Mouse (Mus musculus) liver, embryonic 13.5 days (tissue): ENCODE data around the gene Tob1. TPM values are rescaled to one million over a fixed set of nuclear protein-coding genes. Genes with fewer than 3 reads are reported as not detected.
A peak's percentile ranks its signal among the peaks of the same experiment; 100 is the strongest.

Experiments used
- ATAC-seq: fragments of 200-750 bp; cut with Nextera tagmentation; 2 replicates; pipeline ENCODE4 v1.8.0; 2017; ENCODE audit warnings: low read depth, mild to moderate bottlenecking, moderate number of reproducible peaks, moderate library complexity
- DNase-seq: peaks from one replicate; pipeline ENCODE4 v3.0.0; 2022
- H3K27ac ChIP-seq: fragments of 300-500 bp; sonication (generic); 2 replicates; pipeline ENCODE4 v1.5.1; 2015; ENCODE audit warnings: moderate library complexity, mild to moderate bottlenecking, inconsistent platforms
- H3K27me3 ChIP-seq: fragments of 300-500 bp; sonication (generic); 2 replicates; pipeline ENCODE4 v1.6.1; 2015; ENCODE audit warnings: mild to moderate bottlenecking, inconsistent platforms
- H3K36me3 ChIP-seq: fragments of 300-500 bp; sonication (generic); 2 replicates; pipeline ENCODE4 v1.6.1; 2015; ENCODE audit warnings: mild to moderate bottlenecking, inconsistent platforms
- H3K4me1 ChIP-seq: fragments of 300-500 bp; sonication (generic); replicated peaks from 2 replicates; pipeline ENCODE4 v1.6.1; 2015; ENCODE audit warnings: inconsistent platforms
- H3K4me2 ChIP-seq: fragments of 300-500 bp; sonication (generic); 2 replicates; pipeline ENCODE4 v1.6.1; 2015; ENCODE audit warnings: inconsistent platforms, mild to moderate bottlenecking, moderate library complexity
- H3K4me3 ChIP-seq: fragments of 300-500 bp; sonication (generic); replicated peaks from 2 replicates; pipeline ENCODE4 v1.5.1; 2015; ENCODE audit warnings: mild to moderate bottlenecking, inconsistent platforms
- H3K9ac ChIP-seq: fragments of 300-500 bp; sonication (generic); 2 replicates; pipeline ENCODE4 v1.6.1; 2015; ENCODE audit warnings: mild to moderate bottlenecking, inconsistent platforms
- H3K9me3 ChIP-seq: fragments of 300-500 bp; sonication (generic); replicated peaks from 2 replicates; pipeline ENCODE4 v1.6.1; 2016; ENCODE audit warnings: inconsistent platforms
- WGBS: fragments of 180-500 bp; shearing (Covaris S2); methylation state at CpG from one replicate; pipeline ENCODE4 v1.1.7; 2015; ENCODE audit not compliant: insufficient replicate concordance; 5-methylcytosine and 5-hydroxymethylcytosine counted together
- polyA plus RNA-seq: library from polyadenylated mRNA; unstranded; fragments of >200 nt; fragmentation: Nextera tagmentation; extraction: Ambion mirVana; gene quantifications from 2 replicates; pipeline ENCODE4 v1.2.1, GENCODE M21; 2015

Tob1 gene
- polyA plus RNA-seq, 1 experiment from 2014 or later: 9.5 TPM

GRCm38 (mm10) chr11:94198405-94199146 lies 12.7 kb upstream of the Tob1 start:
- 61% methylated on average over 7 of the region's 7 CpGs for WGBS
- no peak for ATAC-seq
- H3K4me1 ChIP-seq: peaks cover 51% of the 10 kb centered on the region

DNA sequence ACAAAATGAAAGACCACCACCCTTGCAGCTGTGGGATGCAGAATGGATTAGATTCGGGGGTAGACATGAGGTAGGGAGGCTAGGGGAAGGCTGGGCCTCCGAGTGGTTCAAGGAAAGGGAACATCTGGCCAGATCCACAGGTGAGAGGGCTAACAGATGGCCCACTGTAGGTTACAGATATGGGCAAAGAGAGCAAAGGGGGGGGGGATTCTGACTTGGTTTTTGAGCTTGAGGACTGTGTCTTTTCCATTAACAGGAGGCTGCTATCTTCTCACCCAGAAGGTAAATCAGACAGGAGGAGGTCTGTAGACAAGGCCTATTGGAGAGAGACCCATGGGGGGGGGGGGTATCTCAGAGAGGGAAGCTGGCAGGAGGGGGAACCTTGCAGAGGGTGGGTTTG lies 11.5 kb upstream of the Tob1 start:
- WGBS: 29% methylated on average over 2 of the region's 2 CpGs
- no peak overlapping the region for H3K9ac ChIP-seq
- H3K27ac ChIP-seq: no peak overlapping the region
- DNase-seq: no peak
- peaks cover 7% of the 10 kb centered on the region; the same call in 1 of the 2 replicates for H3K27me3 ChIP-seq
- ATAC-seq: peak; percentile 58; the same call in 1 of the 2 replicates
- no peaks in the 10 kb centered on the region for H3K36me3 ChIP-seq
- H3K4me2 ChIP-seq: no peak overlapping the region
- no peak overlapping the region for H3K4me3 ChIP-seq
- H3K9me3 ChIP-seq: no peaks in the 10 kb centered on the region
- H3K4me1 ChIP-seq: peaks cover 51% of the 10 kb centered on the region

More at GRCm38 (mm10) chr11:94198405-94199146, 12.7 kb upstream of the Tob1 start:
- Histone ChIP-seq H3K27ac (no peak overlapping the region), H3K9ac (no peak overlapping the region), H3K27me3 (0 out of 2 replicates have a peak, but pooled peaks cover 7% of the 10 kb centered on the region), H3K4me3 (no peak overlapping the region), H3K4me2 (no peak overlapping the region), H3K9me3 (no peaks in the 10 kb centered on the region), H3K36me3 (no peaks in the 10 kb centered on the region)
- DNase-seq: no peak

DNA sequence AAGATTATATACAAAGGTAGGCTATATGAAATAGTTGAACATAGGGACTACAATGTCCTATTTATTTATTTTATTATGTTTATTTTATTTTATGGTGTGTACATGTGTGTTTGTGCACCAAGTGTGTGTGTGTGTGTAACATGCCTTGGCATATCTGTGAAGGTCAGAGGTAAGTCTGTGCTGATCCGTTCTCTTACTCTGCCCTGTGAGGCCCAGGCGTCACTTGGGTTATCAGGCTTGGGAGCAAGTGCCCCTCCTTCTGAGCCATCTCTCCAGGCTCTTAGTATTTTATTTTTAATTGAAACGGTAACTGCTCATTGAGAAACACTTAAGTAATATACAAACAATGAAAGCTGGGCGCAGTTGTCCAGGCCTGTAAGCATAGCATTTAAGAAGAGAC lies 10.8 kb upstream of the Tob1 start:
- H3K4me2 ChIP-seq: peak overlapping the region; percentile 10; the same call in 1 of the 2 replicates

DNA sequence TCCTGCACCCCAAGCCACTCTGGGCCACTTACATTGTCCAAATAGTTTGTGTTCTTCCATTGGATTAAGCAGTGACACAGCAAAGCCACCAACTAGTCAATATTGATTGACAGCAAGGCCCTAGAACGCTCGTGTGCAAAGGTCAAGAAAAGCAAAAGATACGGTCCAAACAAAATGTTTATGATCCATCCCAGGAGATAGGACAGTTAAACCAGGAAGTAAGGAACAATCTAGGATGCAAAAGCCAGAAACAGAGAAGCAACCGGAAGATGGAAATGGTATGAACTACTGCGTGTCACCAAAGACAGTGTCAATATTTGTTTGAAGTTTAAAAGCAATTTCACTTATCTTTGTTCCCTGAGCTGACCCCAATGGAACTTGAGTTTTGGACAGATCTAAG lies 9.1 kb upstream of the Tob1 start:
- Histone ChIP-seq H3K4me3 (no peak overlapping the region), H3K9ac (no peak overlapping the region), H3K27ac (peak overlapping the region; percentile 41; the same call in 1 of the 2 replicates), H3K4me2 (no peak overlapping the region), H3K36me3 (no peaks in the 10 kb centered on the region), H3K4me1 (peaks cover 46% of the 10 kb centered on the region), H3K27me3 (peaks cover 3% of the 10 kb centered on the region; the same call in 1 of the 2 replicates), H3K9me3 (no peaks in the 10 kb centered on the region)
- ATAC-seq (no peak), DNase-seq (no peak)
- WGBS: 63% methylated on average over 5 of the region's 5 CpGs

More for the DNA sequence above, 10.8 kb upstream of the Tob1 start:
- H3K27me3 ChIP-seq: peaks cover 7% of the 10 kb centered on the region; the same call in 1 of the 2 replicates
- WGBS: 36% methylated on average over 4 of the region's 4 CpGs
- no peak overlapping the region for H3K9ac ChIP-seq
- peaks cover 51% of the 10 kb centered on the region for H3K4me1 ChIP-seq
- peak; percentile 65 for ATAC-seq
- no peak overlapping the region for H3K4me3 ChIP-seq
- H3K36me3 ChIP-seq: no peaks in the 10 kb centered on the region
- DNase-seq: no peak
- peak overlapping the region; percentile 16 for H3K27ac ChIP-seq
- no peaks in the 10 kb centered on the region for H3K9me3 ChIP-seq

DNA sequence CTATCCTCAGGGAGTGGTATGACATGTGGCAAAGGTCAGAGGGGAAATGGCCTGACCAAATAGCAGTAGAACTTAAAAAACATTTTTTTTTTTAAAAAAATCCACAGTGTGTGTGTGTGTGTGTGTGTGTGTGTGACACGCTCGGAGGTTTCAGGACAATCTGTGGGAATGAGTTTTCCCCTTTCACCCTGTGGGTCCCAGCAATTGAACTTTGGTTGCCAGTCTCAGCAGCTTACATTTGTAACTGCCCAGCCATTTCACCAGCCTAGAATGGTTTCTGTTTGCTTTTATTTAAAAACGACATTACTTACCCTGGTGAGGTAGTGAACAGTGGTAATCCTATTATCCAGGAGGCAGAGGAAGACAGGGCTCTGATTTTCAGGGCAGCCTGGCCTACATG lies 8.2 kb upstream of the Tob1 start:
- Histone ChIP-seq H3K4me3 (no peak overlapping the region), H3K9ac (no peak overlapping the region), H3K4me2 (no peak overlapping the region), H3K27ac (no peak overlapping the region), H3K9me3 (no peaks in the 10 kb centered on the region), H3K4me1 (peaks cover 44% of the 10 kb centered on the region), H3K36me3 (no peaks in the 10 kb centered on the region), H3K27me3 (peaks cover 2% of the 10 kb centered on the region; the same call in 1 of the 2 replicates)
- no peak for DNase-seq
- 60% methylated on average over 3 of the region's 3 CpGs for WGBS
- no peak for ATAC-seq

GRCm38 (mm10) chr11:94206398-94207114 lies 4.7 kb upstream of the Tob1 start:
- H3K27me3 ChIP-seq: no peaks in the 10 kb centered on the region; the same call in 1 of the 2 replicates
- no peaks in the 10 kb centered on the region for H3K36me3 ChIP-seq
- H3K27ac ChIP-seq: no peak overlapping the region
- no peaks in the 10 kb centered on the region for H3K9me3 ChIP-seq
- no peak overlapping the region for H3K4me3 ChIP-seq
- no peak for ATAC-seq
- H3K4me1 ChIP-seq: peaks cover 25% of the 10 kb centered on the region
- no peak overlapping the region for H3K9ac ChIP-seq
- no peak overlapping the region for H3K4me2 ChIP-seq
- DNase-seq: no peak
- WGBS: 72% methylated on average over 10 of the region's 10 CpGs

- H3K9ac ChIP-seq: peak overlapping the region; percentile 0; the same call in 1 of the 2 replicates
- 51% methylated on average over 8 of the region's 8 CpGs for WGBS
- ATAC-seq: no peak
- H3K4me1 ChIP-seq: peaks cover 25% of the 10 kb centered on the region
- H3K4me3 ChIP-seq: peak overlapping the region; percentile 77
- peaks cover 5% of the 10 kb centered on the region for H3K36me3 ChIP-seq
- H3K27ac ChIP-seq: no peak overlapping the region
- H3K27me3 ChIP-seq: no peaks in the 10 kb centered on the region; the same call in 1 of the 2 replicates
- DNase-seq: no peak
- no peaks in the 10 kb centered on the region for H3K9me3 ChIP-seq
- H3K4me2 ChIP-seq: peak overlapping the region; percentile 100
Observed at GRCm38 (mm10) chr11:94208811-94209675, 2.2 kb upstream of the Tob1 start.

DNA sequence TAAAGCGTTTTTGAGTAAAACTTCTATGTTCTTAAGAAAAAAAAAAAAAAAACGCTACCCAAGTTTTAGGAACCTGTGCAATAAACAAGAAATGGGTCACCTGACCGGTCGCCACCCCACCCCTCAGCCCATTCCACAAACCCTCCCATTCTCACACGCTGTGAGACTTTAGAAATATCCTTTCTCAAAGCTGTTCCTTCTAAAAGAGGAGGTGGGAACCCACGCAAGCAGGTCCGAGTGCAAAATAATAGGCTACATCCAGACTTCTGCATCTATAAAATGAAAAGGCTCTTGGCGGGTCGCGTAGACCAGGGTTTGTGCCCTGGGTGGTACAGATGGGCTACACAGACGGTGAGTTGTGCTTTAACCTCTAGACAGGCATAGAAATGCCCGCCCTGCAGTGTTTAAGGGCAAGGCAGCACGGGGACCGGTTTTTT lies 1.5 kb upstream of the Tob1 start:
- WGBS: 3% methylated on average over 14 of the region's 14 CpGs
- Histone ChIP-seq H3K27me3 (no peaks in the 10 kb centered on the region; the same call in 1 of the 2 replicates), H3K9ac (peak overlapping the region; percentile 74), H3K36me3 (peaks cover 11% of the 10 kb centered on the region), H3K4me3 (peak overlapping the region; percentile 77), H3K4me1 (peaks cover 25% of the 10 kb centered on the region), H3K9me3 (no peaks in the 10 kb centered on the region), H3K4me2 (peak overlapping the region; percentile 100), H3K27ac (peak overlapping the region; percentile 90)
- DNase-seq (no peak), ATAC-seq (peak; percentile 17)

- under 1% methylated on average over 49 of the region's 56 CpGs for WGBS
- DNase-seq (peak; percentile 88), ATAC-seq (peak; percentile 70)
- Histone ChIP-seq H3K9me3 (no peaks in the 10 kb centered on the region), H3K36me3 (peaks cover 11% of the 10 kb centered on the region), H3K4me1 (peaks cover 25% of the 10 kb centered on the region), H3K27ac (peak overlapping the region; percentile 95), H3K4me3 (peak overlapping the region; percentile 77), H3K9ac (peak overlapping the region; percentile 80), H3K27me3 (no peaks in the 10 kb centered on the region; the same call in 1 of the 2 replicates), H3K4me2 (peak overlapping the region; percentile 100)
Observed at GRCm38 (mm10) chr11:94210191-94211086, 815 bp upstream of the Tob1 start.
